Mouse (Mus musculus) MEL (cell line): ENCODE results near the gene Izumo4. TPM values are rescaled to one million over a fixed set of nuclear protein-coding genes. Genes with fewer than 3 reads are reported as not detected.

Source experiments
- DNase-seq: peaks from one replicate; pipeline ENCODE4 v3.0.0; 2011; ENCODE audit warnings: low read depth, low spot score
- H3K27ac ChIP-seq: 2 replicates; pipeline ENCODE4 v1.5.1; 2012; ENCODE audit warnings: low read depth, mild to moderate bottlenecking, control low read depth, low read length, moderate library complexity; ENCODE audit not compliant: control insufficient read depth
- H3K27me3 ChIP-seq, 2 experiments: fragments of 150-350 bp in 1 of 2; sonication (generic) in 1 of 2; 2 replicates each; pipeline ENCODE4 v1.6.1; 2012; ENCODE audit warnings: low read length in 2 of 2, mild to moderate bottlenecking in 2 of 2, improper control_type of control experiment in 1 of 2, moderate library complexity in 1 of 2; ENCODE audit not compliant: insufficient read depth in 2 of 2, control insufficient read depth in 1 of 2
- H3K36me3 ChIP-seq, 2 experiments: 2 replicates each; pipeline ENCODE4 v1.6.1; 2012 to 2014; ENCODE audit warnings: low read length in 2 of 2, improper control_type of control experiment in 1 of 2, inconsistent platforms in 1 of 2, mild to moderate bottlenecking in 1 of 2; ENCODE audit not compliant: insufficient read depth in 2 of 2, control insufficient read depth in 1 of 2
- H3K4me1 ChIP-seq, 2 experiments: fragments of 150-350 bp in 1 of 2; sonication (generic) in 1 of 2; 2 replicates each; pipeline ENCODE4 v1.6.1; 2012; ENCODE audit warnings: low read length in 2 of 2, improper control_type of control experiment in 1 of 2, mild to moderate bottlenecking in 1 of 2; ENCODE audit not compliant: insufficient read depth in 2 of 2, control insufficient read depth in 1 of 2
- H3K4me3 ChIP-seq, 2 experiments: fragments of 150-350 bp in 1 of 2; sonication (generic) in 1 of 2; 2 replicates each; pipeline ENCODE4 v1.5.1; 2012; ENCODE audit warnings: low read depth in 2 of 2, low read length in 2 of 2, mild to moderate bottlenecking in 2 of 2, moderate library complexity in 2 of 2, control low read depth in 1 of 2, improper control_type of control experiment in 1 of 2; ENCODE audit not compliant: control insufficient read depth in 1 of 2, insufficient read depth in 1 of 2
- H3K79me2 ChIP-seq: 2 replicates; pipeline ENCODE4 v1.6.1; 2012; ENCODE audit warnings: mild to moderate bottlenecking, low read length, moderate library complexity; ENCODE audit not compliant: control insufficient read depth, poor library complexity, insufficient read depth
- H3K9ac ChIP-seq: 2 replicates; pipeline ENCODE4 v1.6.1; 2012; ENCODE audit warnings: low read depth, mild to moderate bottlenecking, control low read depth, low read length, moderate library complexity; ENCODE audit not compliant: control insufficient read depth, poor library complexity, severe bottlenecking
- H3K9me3 ChIP-seq: fragments of 150-350 bp; sonication (generic); replicated peaks from 2 replicates; pipeline ENCODE4 v1.6.1; 2012; ENCODE audit warnings: mild to moderate bottlenecking, low read length, improper control_type of control experiment, moderate library complexity; ENCODE audit not compliant: insufficient read depth
- CHD2 ChIP-seq: IDR thresholded peaks from 2 replicates; pipeline ENCODE4 v1.6.1; 2011; ENCODE audit warnings: low read length, improper control_type of control experiment
- CTCF ChIP-seq, 3 experiments: IDR thresholded peaks in 2 of 3; conservative IDR thresholded peaks in 1 of 3; 2 replicates each; pipeline ENCODE4 v1.5.1; 2011 to 2012; ENCODE audit warnings: low read length in 3 of 3, low read depth in 2 of 3, mild to moderate bottlenecking in 2 of 3, improper control_type of control experiment in 1 of 3, inconsistent platforms in 1 of 3, mixed read lengths in 1 of 3, moderate library complexity in 1 of 3; ENCODE audit not compliant: control insufficient read depth in 1 of 3, insufficient read depth in 1 of 3, poor library complexity in 1 of 3, severe bottlenecking in 1 of 3
- MAZ ChIP-seq: IDR thresholded peaks from 2 replicates; pipeline ENCODE4 v1.6.1; 2012; ENCODE audit warnings: low read depth, mild to moderate bottlenecking, inconsistent platforms, low read length, improper control_type of control experiment
- MXI1 ChIP-seq: IDR thresholded peaks from 2 replicates; pipeline ENCODE4 v1.6.1; 2011; ENCODE audit warnings: mild to moderate bottlenecking, low read depth, low read length, improper control_type of control experiment
- POLR2AphosphoS5 ChIP-seq: IDR thresholded peaks from 2 replicates; pipeline ENCODE4 v1.6.1; 2012; ENCODE audit warnings: low read depth, borderline replicate concordance, mild to moderate bottlenecking, inconsistent platforms, low read length, moderate library complexity, mixed read lengths
- RAD21 ChIP-seq: IDR thresholded peaks from 2 replicates; pipeline ENCODE4 v1.6.1; 2011; ENCODE audit warnings: mild to moderate bottlenecking, low read depth, low read length, improper control_type of control experiment
- USF2 ChIP-seq, 2 experiments: IDR thresholded peaks; 2 replicates each; pipeline ENCODE4 v1.6.1; 2011 to 2012; ENCODE audit warnings: improper control_type of control experiment in 2 of 2, low read length in 2 of 2, borderline replicate concordance in 1 of 2, inconsistent platforms in 1 of 2, low read depth in 1 of 2, mild to moderate bottlenecking in 1 of 2; ENCODE audit not compliant: insufficient read depth in 1 of 2
- ZKSCAN1 ChIP-seq: IDR thresholded peaks from 2 replicates; pipeline ENCODE4 v1.6.1; 2012; ENCODE audit warnings: low read depth, mild to moderate bottlenecking, inconsistent platforms, low read length, improper control_type of control experiment, moderate library complexity
- polyA plus RNA-seq, 2 experiments: library from polyadenylated mRNA; stranded (reverse) in 1 of 2; unstranded in 1 of 2; fragments of >175 nt in 1 of 2; fragments of >200 nt in 1 of 2; gene quantifications; 2 replicates each; pipeline versions ENCODE4 v1.2.1 to v1.2.4; 2012; ENCODE audit warnings: low replicate concordance in 2 of 2, low read depth in 1 of 2; ENCODE audit not compliant: insufficient read length in 2 of 2, insufficient read depth in 1 of 2, missing spikeins in 1 of 2
- total RNA-seq: library from RNA; depleted of rRNA; stranded (reverse); fragments of 300-350 nt; gene quantifications from 2 replicates; pipeline ENCODE4 v1.2.3, GENCODE M21; 2012

Gene Izumo4
- total and polyA plus RNA-seq, 3 experiments: 1.0 to 3.8 TPM; not detected in 1

DNA sequence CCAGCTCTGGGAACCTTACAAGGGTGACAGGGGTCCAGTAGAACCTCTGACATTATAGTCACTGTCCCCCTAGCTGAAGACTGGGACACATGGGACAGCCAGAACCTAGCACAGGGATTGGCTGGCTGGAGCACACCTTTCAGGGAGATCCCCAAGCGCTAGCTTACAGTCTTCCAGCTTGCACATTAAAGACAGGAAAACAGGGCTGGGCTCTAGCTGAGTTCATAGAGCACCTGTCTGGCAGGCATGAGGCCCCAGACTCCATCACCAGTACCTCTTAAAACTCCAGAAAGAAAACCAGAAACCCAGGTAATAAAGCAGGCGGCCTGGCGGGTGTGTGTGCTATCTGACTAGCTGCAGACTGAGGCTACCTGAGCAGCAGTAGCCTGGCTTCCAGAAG lies 28.3 kb upstream of the Izumo4 start:
- no peaks in the 10 kb centered on the region for H3K9me3 ChIP-seq
- no peak overlapping the region for H3K27ac ChIP-seq
- no peaks in the 10 kb centered on the region for H3K27me3 ChIP-seq
- no peak overlapping the region for H3K4me3 ChIP-seq
- peak overlapping the region; percentile 91; the same call in 1 of the 2 replicates for H3K9ac ChIP-seq
- peaks cover 2 to 14% of the 10 kb centered on the region in 2 experiments for H3K36me3 ChIP-seq
- no peak for TF ChIP-seq MXI1
- TF ChIP-seq ZKSCAN1: no peak
- no peak for TF ChIP-seq MAZ
- no peak for TF ChIP-seq CHD2
- TF ChIP-seq USF2 (IDR thresholded peaks at IDR 0.05; ENCODE audit: borderline replicate concordance in 1 of 2, insufficient read depth in 1 of 2, low read depth in 1 of 2, low read length in 2 of 2): no peak
- no peak for DNase-seq
- H3K4me1 ChIP-seq: peaks cover 0 to 18% of the 10 kb centered on the region in 2 experiments; a peak in 3 of 4 replicates
- H3K79me2 ChIP-seq: peaks cover 49% of the 10 kb centered on the region

DNA sequence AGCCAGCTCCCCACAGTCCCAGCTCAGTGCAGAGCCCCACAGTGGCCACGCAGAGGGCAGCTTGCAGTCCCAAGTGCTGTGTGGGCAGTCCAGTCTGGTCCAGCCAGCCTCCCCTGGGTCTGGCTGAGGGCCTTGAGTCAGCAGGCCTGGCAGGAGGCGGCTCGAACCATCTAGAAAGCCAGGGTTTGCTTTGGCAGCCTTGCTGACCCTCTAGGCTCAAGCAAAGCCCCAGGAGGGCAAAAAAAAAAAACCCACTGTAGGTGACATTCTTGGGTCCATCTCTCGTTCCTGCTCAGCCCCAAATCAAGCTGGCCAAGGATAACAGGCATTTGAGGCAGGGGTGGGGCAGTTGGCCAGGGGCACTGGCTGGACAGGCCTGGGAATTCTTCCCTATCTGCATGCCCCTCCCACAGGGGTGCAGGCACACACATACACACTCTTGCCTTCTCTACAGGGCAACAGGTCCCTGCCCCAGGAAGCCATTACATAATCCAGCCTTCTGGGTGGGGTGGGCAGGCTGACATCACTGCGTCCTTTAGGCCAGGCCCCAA lies 27.7 kb upstream of the Izumo4 start:
- peak overlapping the region; percentile 91 for H3K9ac ChIP-seq

GRCm38 (mm10) chr10:80674851-80675404 lies 27.1 kb upstream of the Izumo4 start:
- peak overlapping the region; percentile 80 to 95 for H3K4me3 ChIP-seq
- no peaks in the 10 kb centered on the region for H3K9me3 ChIP-seq
- H3K27me3 ChIP-seq: no peaks in the 10 kb centered on the region
- DNase-seq: peak; percentile 66
- H3K79me2 ChIP-seq: peaks cover 49% of the 10 kb centered on the region
- peaks cover 0 to 23% of the 10 kb centered on the region in 2 experiments; a peak in 3 of 4 replicates for H3K36me3 ChIP-seq
- TF ChIP-seq USF2 (IDR thresholded peaks at IDR 0.05; ENCODE audit: borderline replicate concordance in 1 of 2, insufficient read depth in 1 of 2, low read depth in 1 of 2, low read length in 2 of 2) (no peak), MXI1 (peak; percentile 39; the same call in 1 of the 2 replicates)
- TF ChIP-seq, all 39 proteins: peak for 1
- peak overlapping the region; percentile 91 for H3K9ac ChIP-seq
- H3K4me1 ChIP-seq: peaks cover 7 to 25% of the 10 kb centered on the region in 2 experiments
- peak overlapping the region; percentile 44 for H3K27ac ChIP-seq

More for the DNA sequence above, 27.7 kb upstream of the Izumo4 start:
- no peak overlapping the region for H3K27ac ChIP-seq
- H3K9me3 ChIP-seq: no peaks in the 10 kb centered on the region
- H3K36me3 ChIP-seq: peaks cover 2 to 16% of the 10 kb centered on the region in 2 experiments; a peak in 3 of 4 replicates
- peak overlapping the region; percentile 80 to 95; a peak in 3 of 4 replicates for H3K4me3 ChIP-seq
- TF ChIP-seq RAD21 (no peak), POLR2AphosphoS5 (peak; percentile 42; the same call in 1 of the 2 replicates), CTCF (IDR thresholded peaks at IDR 0.05 in 2 of 3, conservative IDR thresholded peaks at IDR 0.05 in 1 of 3; ENCODE audit: control insufficient read depth in 1 of 3, insufficient read depth in 1 of 3, low read depth in 2 of 3, low read length in 3 of 3, poor library complexity in 1 of 3, severe bottlenecking in 1 of 3) (no peak)
- no peak for DNase-seq
- H3K27me3 ChIP-seq: no peaks in the 10 kb centered on the region
- peaks cover 49% of the 10 kb centered on the region for H3K79me2 ChIP-seq
- H3K4me1 ChIP-seq: peaks cover under 1 to 18% of the 10 kb centered on the region in 2 experiments; a peak in 3 of 4 replicates
